Mouse (Mus musculus) CH12.LX (cell line): ENCODE measurements around the gene Klrb1f. TPM values are rescaled to one million over a fixed set of nuclear protein-coding genes. Genes with fewer than 3 reads are reported as not detected.
A peak's percentile ranks its signal among the peaks of the same experiment; 100 is the strongest.
"Not testable (repeated sequence)": the region's sequence is repeated elsewhere in the genome, so short reads cannot be mapped to it uniquely, and the experiment has no call there.

Source experiments
- DNase-seq: peaks from one replicate; pipeline ENCODE4 v3.0.0-alpha.2; 2013; ENCODE audit errors: extremely low read depth
- H3K27ac ChIP-seq: 2 replicates; pipeline ENCODE4 v1.5.1; 2012; ENCODE audit warnings: low read depth, mild to moderate bottlenecking, control low read depth, moderate library complexity; ENCODE audit not compliant: insufficient read depth
- H3K27me3 ChIP-seq: replicated peaks from 2 replicates; pipeline ENCODE3; 2012; ENCODE audit warnings: inconsistent platforms
- H3K36me3 ChIP-seq, 2 experiments: replicated peaks in 1 of 2; 2 replicates each; pipeline versions ENCODE3 to v1.6.1; 2012; ENCODE audit warnings: inconsistent platforms in 1 of 2, low read length in 1 of 2, mild to moderate bottlenecking in 1 of 2, mixed read lengths in 1 of 2, moderate library complexity in 1 of 2; ENCODE audit not compliant: control insufficient read depth in 1 of 2, insufficient read depth in 1 of 2
- H3K4me1 ChIP-seq, 2 experiments: 2 replicates each; pipeline ENCODE4 v1.6.1; 2012; ENCODE audit warnings: inconsistent platforms in 1 of 2, moderate library complexity in 1 of 2; ENCODE audit not compliant: insufficient read depth in 2 of 2, control insufficient read depth in 1 of 2
- H3K4me2 ChIP-seq: 2 replicates; pipeline ENCODE4 v1.6.1; 2012; ENCODE audit warnings: low read depth, mild to moderate bottlenecking, control low read depth; ENCODE audit not compliant: poor library complexity, insufficient read depth, severe bottlenecking
- H3K4me3 ChIP-seq, 3 experiments: fragments of 150-350 bp in 1 of 3; sonication (generic) in 1 of 3; replicated peaks in 1 of 3; 2 replicates each; pipeline versions ENCODE3 to v1.5.1; 2011 to 2012; ENCODE audit warnings: low read depth in 2 of 3, low read length in 2 of 3, mild to moderate bottlenecking in 2 of 3, moderate library complexity in 2 of 3, control low read depth in 1 of 3, improper control_type of control experiment in 1 of 3, inconsistent platforms in 1 of 3, mixed read lengths in 1 of 3; ENCODE audit not compliant: poor library complexity in 1 of 3
- H3K79me2 ChIP-seq: replicated peaks from 2 replicates; pipeline ENCODE4 v1.6.1; 2012; ENCODE audit warnings: mild to moderate bottlenecking, moderate library complexity; ENCODE audit not compliant: control insufficient read depth, poor library complexity, insufficient read depth, severe bottlenecking; ENCODE audit errors: extremely low read depth
- H3K9ac ChIP-seq: 2 replicates; pipeline ENCODE4 v1.6.1; 2012; ENCODE audit warnings: low read depth, mild to moderate bottlenecking, control low read depth, moderate library complexity; ENCODE audit not compliant: insufficient read depth
- H3K9me3 ChIP-seq: replicated peaks from 2 replicates; pipeline ENCODE3; 2012; ENCODE audit warnings: low read length, inconsistent platforms, mixed read lengths
- CHD1 ChIP-seq: IDR thresholded peaks from 2 replicates; pipeline ENCODE4 v1.6.1; 2012; ENCODE audit warnings: low read depth, low read length, improper control_type of control experiment, inconsistent platforms
- CTCF ChIP-seq, 2 experiments: IDR thresholded peaks in 1 of 2; conservative IDR thresholded peaks in 1 of 2; 2 replicates each; pipeline ENCODE4 v1.5.1; 2011 to 2012; ENCODE audit warnings: low read depth in 2 of 2, low read length in 2 of 2, improper control_type of control experiment in 1 of 2, inconsistent platforms in 1 of 2, mild to moderate bottlenecking in 1 of 2, moderate library complexity in 1 of 2
- ELF1 ChIP-seq: IDR thresholded peaks from 2 replicates; pipeline ENCODE4 v1.6.1; 2014; ENCODE audit warnings: low read depth, mild to moderate bottlenecking, inconsistent platforms, low read length, improper control_type of control experiment
- HCFC1 ChIP-seq: IDR thresholded peaks from 2 replicates; pipeline ENCODE4 v1.6.1; 2012; ENCODE audit warnings: low read depth, mild to moderate bottlenecking, inconsistent platforms, low read length, improper control_type of control experiment
- KAT2A ChIP-seq: IDR thresholded peaks from 2 replicates; pipeline ENCODE4 v1.6.1; 2012; ENCODE audit warnings: low read length, improper control_type of control experiment, inconsistent platforms; ENCODE audit not compliant: insufficient replicate concordance
- MAX ChIP-seq: IDR thresholded peaks from 2 replicates; pipeline ENCODE4 v1.6.1; 2011; ENCODE audit warnings: low read length, improper control_type of control experiment
- MAZ ChIP-seq: IDR thresholded peaks from 2 replicates; pipeline ENCODE4 v1.6.1; 2012; ENCODE audit warnings: low read depth, mild to moderate bottlenecking, inconsistent platforms, low read length, improper control_type of control experiment, moderate library complexity
- MEF2A ChIP-seq: IDR thresholded peaks from 2 replicates; pipeline ENCODE4 v1.6.1; 2014; ENCODE audit warnings: low read depth, mild to moderate bottlenecking, inconsistent platforms, low read length, improper control_type of control experiment, borderline replicate concordance
- MXI1 ChIP-seq: IDR thresholded peaks from 2 replicates; pipeline ENCODE4 v1.6.1; 2011; ENCODE audit warnings: mild to moderate bottlenecking, low read depth, low read length, improper control_type of control experiment
- MYC ChIP-seq: IDR thresholded peaks from 2 replicates; pipeline ENCODE4 v1.6.1; 2011; ENCODE audit warnings: low read depth, mild to moderate bottlenecking, improper control_type of control experiment, low read length
- NELFE ChIP-seq: IDR thresholded peaks from 2 replicates; pipeline ENCODE4 v1.6.1; 2011; ENCODE audit warnings: low read depth, low read length, improper control_type of control experiment
- POLR2AphosphoS2 ChIP-seq: IDR thresholded peaks from 2 replicates; pipeline ENCODE4 v1.6.1; 2011; ENCODE audit warnings: low read depth, low read length, improper control_type of control experiment
- RAD21 ChIP-seq: IDR thresholded peaks from 2 replicates; pipeline ENCODE4 v1.6.1; 2011; ENCODE audit warnings: low read depth, mild to moderate bottlenecking, low read length, improper control_type of control experiment, moderate library complexity
- SMC3 ChIP-seq: IDR thresholded peaks from 2 replicates; pipeline ENCODE4 v1.6.1; 2011; ENCODE audit warnings: low read depth, low read length, improper control_type of control experiment
- TBP ChIP-seq: conservative IDR thresholded peaks from 2 replicates; pipeline ENCODE4 v1.6.1; 2011; ENCODE audit warnings: low read depth, low read length, improper control_type of control experiment
- UBTF ChIP-seq: IDR thresholded peaks from 2 replicates; pipeline ENCODE4 v1.6.1; 2012; ENCODE audit warnings: low read depth, mild to moderate bottlenecking, inconsistent platforms, low read length, improper control_type of control experiment, moderate library complexity
- USF1 ChIP-seq: IDR thresholded peaks from 2 replicates; pipeline ENCODE4 v1.6.1; 2014; ENCODE audit warnings: low read depth, mild to moderate bottlenecking, inconsistent platforms, low read length, improper control_type of control experiment
- USF2 ChIP-seq: conservative IDR thresholded peaks from 2 replicates; pipeline ENCODE4 v1.6.1; 2011; ENCODE audit warnings: low read depth, low read length, improper control_type of control experiment
- ZC3H11A ChIP-seq: IDR thresholded peaks from 2 replicates; pipeline ENCODE4 v1.6.1; 2012; ENCODE audit warnings: low read depth, mild to moderate bottlenecking, inconsistent platforms, low read length, improper control_type of control experiment
- ZKSCAN1 ChIP-seq: IDR thresholded peaks from 2 replicates; pipeline ENCODE4 v1.6.1; 2012; ENCODE audit warnings: low read depth, inconsistent platforms, low read length, improper control_type of control experiment, borderline replicate concordance
- ZMIZ1 ChIP-seq: IDR thresholded peaks from 2 replicates; pipeline ENCODE4 v1.6.1; 2012; ENCODE audit warnings: low read depth, mild to moderate bottlenecking, inconsistent platforms, low read length, improper control_type of control experiment
- ZNF384 ChIP-seq: IDR thresholded peaks from 2 replicates; pipeline ENCODE4 v1.6.1; 2012; ENCODE audit warnings: low read depth, low read length, improper control_type of control experiment, inconsistent platforms
- dilution Hi-C: fragments of 300-500 bp; cut with MboI; formaldehyde crosslinking; loops from 2 replicates; pipeline ENCODE4 v1.14.3; 2020; ENCODE audit warnings: low sequenced_read_pairs; ENCODE audit not compliant: extremely low pct_unique_long_range_greater_than_20kb, extremely low pct_ligation_motif_present
- in situ Hi-C: fragments of 300-500 bp; cut with MboI; formaldehyde crosslinking; loops from 3 replicates; pipeline ENCODE4 v1.14.3; 2019; ENCODE audit warnings: low sequenced_read_pairs, low pct_ligation_motif_present, low pct_unique_long_range_greater_than_20kb, mixed read lengths
- polyA plus RNA-seq: library from polyadenylated mRNA; unstranded; fragments of >175 nt; gene quantifications from 2 replicates; pipeline ENCODE4 v1.2.1, GENCODE M21; 2012; ENCODE audit warnings: low read depth; ENCODE audit not compliant: insufficient read length
- total RNA-seq, 2 experiments: library from RNA; depleted of rRNA; stranded (reverse); fragments of 300-350 nt in 1 of 2; fragments of >200 nt in 1 of 2; gene quantifications; 2 replicates each; pipeline ENCODE4 v1.2.3; 2012 to 2014

Gene Klrb1f
- total and polyA plus RNA-seq, 3 experiments: 0.21 to 0.68 (median 0.23) TPM

- no peak overlapping the region for H3K9ac ChIP-seq
- H3K27me3 ChIP-seq: no peaks in the 10 kb centered on the region
- no peaks in the 10 kb centered on the region for H3K79me2 ChIP-seq
- DNase-seq: peak; percentile 80
- no peak overlapping the region for H3K27ac ChIP-seq
- H3K9me3 ChIP-seq: peaks cover 3% of the 10 kb centered on the region
- no peaks in the 10 kb centered on the region for H3K36me3 ChIP-seq
- no peak overlapping the region for H3K4me2 ChIP-seq
- in situ Hi-C loops: no loop called here
- dilution Hi-C loops: no loop called here
- H3K4me1 ChIP-seq: peaks cover 0 to 14% of the 10 kb centered on the region in 2 experiments; a peak in 2 of 4 replicates
- H3K4me3 ChIP-seq: no peak overlapping the region
- TF ChIP-seq ELF1 (no peak), NELFE (peak; percentile 12; the same call in 1 of the 2 replicates), TBP (no peak), CHD1 (no peak), ZNF384 (no peak), POLR2AphosphoS2 (no peak), USF2 (no peak), ZC3H11A (peak; percentile 79), CTCF (conservative IDR thresholded peaks at IDR 0.05 in 1 of 2, IDR thresholded peaks at IDR 0.05 in 1 of 2; ENCODE audit: low read depth in 2 of 2, low read length in 2 of 2) (peak; percentile 77 to 92), ZKSCAN1 (no peak), MEF2A (0 out of 2 replicates have a peak, but pooled peaks have one; percentile 23), MAX (no peak), SMC3 (peak; percentile 94), UBTF (no peak), HCFC1 (no peak), RAD21 (peak; percentile 83), KAT2A (no peak), USF1 (no peak), MXI1 (no peak), MYC (no peak)
- TF ChIP-seq, all 38 proteins: peak for 6
These were observed 21.3 kb downstream of the Klrb1f start for GRCm38 (mm10) chr6:129066986-129067385.

GRCm38 (mm10) chr6:129085098-129085497 lies 39.4 kb downstream of the Klrb1f start:
- Histone ChIP-seq H3K4me1 (no peaks in the 10 kb centered on the region), H3K9ac (no peak overlapping the region), H3K9me3 (peaks cover 16% of the 10 kb centered on the region), H3K27me3 (no peaks in the 10 kb centered on the region), H3K27ac (no peak overlapping the region), H3K79me2 (no peaks in the 10 kb centered on the region), H3K36me3 (no peaks in the 10 kb centered on the region), H3K4me2 (no peak overlapping the region), H3K4me3 (no peak overlapping the region)
- in situ Hi-C loops: no loop called here
- TF ChIP-seq ZMIZ1 (no peak), HCFC1 (no peak), MAZ (no peak)
- no peak for DNase-seq
- dilution Hi-C loops: no loop called here

- in situ Hi-C loops, dilution Hi-C loops: not testable (repeated sequence)
These were observed 40.3 kb downstream of the Klrb1f start for GRCm38 (mm10) chr6:129086031-129086430.

More at GRCm38 (mm10) chr6:129086031-129086430, 40.3 kb downstream of the Klrb1f start:
- not testable (repeated sequence) for H3K4me3 ChIP-seq, H3K4me2 ChIP-seq, H3K79me2 ChIP-seq, H3K27me3 ChIP-seq, H3K27ac ChIP-seq, DNase-seq, H3K36me3 ChIP-seq, H3K4me1 ChIP-seq, H3K9ac ChIP-seq
- H3K9me3 ChIP-seq: peaks cover 16% of the 10 kb centered on the region
